Mouse (Mus musculus) E14TG2a.4 (cell line): Measurements from ENCODE around the gene Ly6g5c.

Experiments
- CTCF ChIP-seq: conservative IDR thresholded peaks from 2 replicates; pipeline ENCODE4 v1.5.1; 2014; ENCODE audit warnings: low read length
- NANOG ChIP-seq: IDR thresholded peaks from 2 replicates; pipeline ENCODE4 v1.6.1; 2014; ENCODE audit warnings: borderline replicate concordance, low read length, mixed read lengths
- POU5F1 ChIP-seq: IDR thresholded peaks from 2 replicates; pipeline ENCODE4 v1.6.1; 2014; ENCODE audit warnings: low read length, borderline replicate concordance

DNA sequence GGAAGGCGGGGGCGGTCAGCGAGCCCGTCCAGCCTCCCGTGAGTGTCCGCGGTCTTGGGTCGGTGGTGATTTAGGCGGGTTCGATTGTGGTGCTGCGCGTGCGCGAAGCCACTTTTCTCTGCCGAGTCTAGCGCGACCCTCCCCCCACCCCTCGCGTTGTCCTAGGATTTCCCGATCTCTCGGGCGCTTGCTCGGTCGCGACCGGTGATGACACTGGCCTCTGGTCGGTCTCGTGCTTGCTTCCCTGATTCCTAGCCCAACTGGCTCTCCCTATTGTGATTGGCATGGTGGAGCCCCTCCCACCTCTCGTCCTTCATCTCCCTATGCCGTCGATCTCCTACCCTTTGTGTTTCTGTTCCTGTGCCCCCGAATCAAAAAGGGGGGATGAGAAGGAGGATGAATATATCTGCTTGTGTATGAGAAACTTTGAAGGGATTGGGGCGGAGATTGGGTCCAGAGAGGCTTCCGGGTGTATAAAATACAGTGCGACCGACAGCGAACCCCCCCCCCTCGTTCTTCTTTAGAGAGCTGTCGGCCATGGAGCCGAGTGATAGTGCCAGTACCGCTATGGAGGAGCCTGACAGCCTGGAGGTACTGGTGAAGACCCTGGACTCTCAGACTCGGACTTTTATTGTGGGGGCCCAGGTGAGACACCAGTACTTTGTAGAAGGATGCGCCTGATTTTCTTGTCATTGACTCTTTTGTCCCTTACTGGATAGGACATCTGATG is 27.7 kb downstream of the Ly6g5c start:
- TF ChIP-seq CTCF (no peak), POU5F1 (no peak), NANOG (no peak)
